Mouse (Mus musculus): ENCODE measurements around the gene Olfr316.

- TF ChIP-seq CTCF (conservative IDR thresholded peaks at IDR 0.05; ENCODE audit: insufficient read depth, insufficient read length, low read depth, low read length) (no peak), POLR2A (IDR thresholded peaks at IDR 0.05; ENCODE audit: low read depth, low read length) (no peak)
Observed at GRCm38 (mm10) chr11:58789532-58789931, 37.0 kb downstream of the Olfr316 start.
